In genomic region chr19:6974211-6975205, GRCm38 (mm10) we compare ENCODE assay signal across 8 mouse cellular contexts. TPM values are rescaled to one million over a fixed set of nuclear protein-coding genes. Genes with fewer than 3 reads are reported as not detected.
DNase-seq lines count a peak whose midpoint lies in the region; ATAC-seq and TF ChIP-seq lines count a peak whose summit lies in the region.

Gene Ppp1r14b, plus strand, starts transcription at chr19:6974968.

- peak within 1 kb of the TSS; percentile 75 for H3K4me2 ChIP-seq in CH12.LX (ENCODE audit: insufficient read depth, low read depth, poor library complexity, severe bottlenecking)
- peak within 1 kb of the TSS; percentile 97 for H3K4me2 ChIP-seq in heart, embryonic 14.5 days (ENCODE audit: low read length)
- H3K4me2 ChIP-seq in neural tube, embryonic 15.5 days, result peak within 1 kb of the TSS; percentile 82

- peak; percentile 63 for TF ChIP-seq POLR2A in CH12.LX (IDR thresholded peaks at IDR 0.05; ENCODE audit: low read depth, low read length)
- no peak for TF ChIP-seq POLR2A in bone marrow macrophage, adult 2 months (IDR thresholded peaks at IDR 0.05; ENCODE audit: borderline replicate concordance, low read depth, low read length)

- H3K36me3 ChIP-seq in CH12.LX (replicated peaks in 1 of 2; ENCODE audit: control insufficient read depth in 1 of 2, insufficient read depth in 1 of 2, low read length in 1 of 2), result peaks cover 14 to 25% of the 10 kb centered on the region in 2 experiments
- H3K36me3 ChIP-seq in forebrain, embryonic 10.5 days (replicated peaks), result peaks cover 30% of the 10 kb centered on the region
- H3K36me3 ChIP-seq in heart, embryonic 14.5 days (ENCODE audit: control insufficient read depth, insufficient read depth, low read length), result peaks cover 26% of the 10 kb centered on the region
- peaks cover 14% of the 10 kb centered on the region for H3K36me3 ChIP-seq in neural tube, embryonic 15.5 days

- H3K4me1 ChIP-seq in CH12.LX (ENCODE audit: control insufficient read depth in 1 of 2, insufficient read depth in 2 of 2), result peaks cover 19 to 60% of the 10 kb centered on the region in 2 experiments
- peaks cover 29% of the 10 kb centered on the region for H3K4me1 ChIP-seq in bone marrow macrophage, adult 2 months (ENCODE audit: control insufficient read depth, insufficient read depth, low read length)
- H3K4me1 ChIP-seq in forebrain, embryonic 10.5 days, result peaks cover 81% of the 10 kb centered on the region
- H3K4me1 ChIP-seq in heart, embryonic 14.5 days (ENCODE audit: control insufficient read depth in 2 of 2, insufficient read depth in 2 of 2, low read length in 2 of 2), result peaks cover 36 to 56% of the 10 kb centered on the region in 2 experiments
- H3K4me1 ChIP-seq in neural tube, embryonic 15.5 days, result peaks cover 59% of the 10 kb centered on the region

- peak; percentile 49 for ATAC-seq in heart, embryonic 14.5 days (ENCODE audit: insufficient number of reproducible peaks, insufficient read depth, low FRiP score, low read depth)
- ATAC-seq in neural tube, embryonic 15.5 days (ENCODE audit: low FRiP score), result peak; percentile 76

- peaks cover 29% of the 10 kb centered on the region for H3K79me2 ChIP-seq in CH12.LX (replicated peaks; ENCODE audit: control insufficient read depth, extremely low read depth, insufficient read depth, poor library complexity, severe bottlenecking)

- TF ChIP-seq CTCF in CH12.LX (conservative IDR thresholded peaks at IDR 0.05 in 1 of 2, IDR thresholded peaks at IDR 0.05 in 1 of 2; ENCODE audit: low read depth in 2 of 2, low read length in 2 of 2), result no peak
- TF ChIP-seq CTCF in bone marrow macrophage, adult 2 months (IDR thresholded peaks at IDR 0.05; ENCODE audit: low read depth, low read length), result no peak

- no peaks in the 10 kb centered on the region for H3K9me3 ChIP-seq in CH12.LX (replicated peaks; ENCODE audit: low read length)
- no peaks in the 10 kb centered on the region for H3K9me3 ChIP-seq in forebrain, embryonic 10.5 days
- H3K9me3 ChIP-seq in heart, embryonic 14.5 days (ENCODE audit: control insufficient read depth, low read length), result no peaks in the 10 kb centered on the region
- H3K9me3 ChIP-seq in neural tube, embryonic 15.5 days (replicated peaks), result no peaks in the 10 kb centered on the region

- peak within 1 kb of the TSS; percentile 73 for H3K9ac ChIP-seq in CH12.LX (ENCODE audit: insufficient read depth, low read depth)
- H3K9ac ChIP-seq in heart, embryonic 14.5 days (ENCODE audit: low read length), result peak within 1 kb of the TSS; percentile 90
- H3K9ac ChIP-seq in neural tube, embryonic 15.5 days (replicated peaks), result peak within 1 kb of the TSS; percentile 74

- in situ Hi-C loops in CH12.LX (cut with MboI; ENCODE audit: low pct_ligation_motif_present, low pct_unique_long_range_greater_than_20kb, low sequenced_read_pairs), result no loop called here

- dilution Hi-C loops in CH12.LX (cut with MboI; ENCODE audit: extremely low pct_ligation_motif_present, extremely low pct_unique_long_range_greater_than_20kb, low sequenced_read_pairs), result no loop called here

- WGBS in forebrain, embryonic 10.5 days, result under 1% methylated on average over 81 of the region's 84 CpGs
- WGBS in heart, embryonic 14.5 days, result under 1% methylated on average over 55 of the region's 84 CpGs
- WGBS in neural tube, embryonic 15.5 days, result under 1% methylated on average over 72 of the region's 84 CpGs

- peak within 1 kb of the TSS; percentile 54 for H3K27ac ChIP-seq in CH12.LX (ENCODE audit: insufficient read depth, low read depth)
- peak within 1 kb of the TSS; percentile 75 for H3K27ac ChIP-seq in bone marrow macrophage, adult 2 months (ENCODE audit: insufficient read depth, low read depth, low read length)
- peak within 1 kb of the TSS; percentile 95 for H3K27ac ChIP-seq in forebrain, embryonic 10.5 days
- peak within 1 kb of the TSS; percentile 89 to 91 for H3K27ac ChIP-seq in heart, embryonic 14.5 days (replicated peaks in 1 of 2; ENCODE audit: control insufficient read depth in 1 of 2, insufficient read depth in 1 of 2, low read depth in 2 of 2, low read length in 2 of 2)
- H3K27ac ChIP-seq in neural tube, embryonic 15.5 days (replicated peaks), result peak within 1 kb of the TSS; percentile 93

- DNase-seq in CH12.LX (ENCODE audit: extremely low read depth), result peak; percentile 90
- peak; percentile 89 for DNase-seq in forebrain, embryonic 10.5 days (ENCODE audit: extremely low spot score, low spot score)
- peak; percentile 88 to 92 for DNase-seq in kidney, postnatal 25 days
- peak; percentile 82 to 85 for DNase-seq in lung, adult 18-20 months
- DNase-seq in thymus, postnatal 10 days (ENCODE audit: low spot score in 2 of 2), result peak; percentile 81 to 83

- peaks cover 3% of the 10 kb centered on the region for H3K27me3 ChIP-seq in CH12.LX (replicated peaks)
- peaks cover 33% of the 10 kb centered on the region for H3K27me3 ChIP-seq in forebrain, embryonic 10.5 days (ENCODE audit: poor library complexity, severe bottlenecking)
- H3K27me3 ChIP-seq in heart, embryonic 14.5 days (ENCODE audit: control insufficient read depth, insufficient read depth, low read length), result no peaks in the 10 kb centered on the region
- peaks cover 6% of the 10 kb centered on the region for H3K27me3 ChIP-seq in neural tube, embryonic 15.5 days (replicated peaks)

- no peak for TF ChIP-seq EP300 in CH12.LX (IDR thresholded peaks at IDR 0.05; ENCODE audit: low read length)

- H3K4me3 ChIP-seq in CH12.LX (replicated peaks in 1 of 3; ENCODE audit: low read depth in 2 of 3, low read length in 2 of 3, poor library complexity in 1 of 3), result peak within 1 kb of the TSS; percentile 79 to 87 (median 85)
- peak within 1 kb of the TSS; percentile 74 for H3K4me3 ChIP-seq in bone marrow macrophage, adult 2 months (ENCODE audit: insufficient read depth, low read length)
- peak within 1 kb of the TSS; percentile 86 for H3K4me3 ChIP-seq in forebrain, embryonic 10.5 days
- H3K4me3 ChIP-seq in heart, embryonic 14.5 days (ENCODE audit: control insufficient read depth in 1 of 2, insufficient read depth in 1 of 2, low read depth in 1 of 2, low read length in 2 of 2), result peak within 1 kb of the TSS; percentile 80 to 93
- peak within 1 kb of the TSS; percentile 59 for H3K4me3 ChIP-seq in neural tube, embryonic 15.5 days (replicated peaks)

- TF ChIP-seq RAD21 in CH12.LX (IDR thresholded peaks at IDR 0.05; ENCODE audit: low read depth, low read length), result no peak

TF ChIP-seq in CH12.LX, 34 proteins besides CTCF, POLR2A, EP300 and RAD21 (continues in another document):
- TF ChIP-seq NELFE (IDR thresholded peaks at IDR 0.05; ENCODE audit: low read depth, low read length) (peak; percentile 79), SMC3 (IDR thresholded peaks at IDR 0.05; ENCODE audit: low read depth, low read length) (no peak), MAFK (IDR thresholded peaks at IDR 0.05; ENCODE audit: insufficient replicate concordance, low read length) (no peak), ZNF384 (IDR thresholded peaks at IDR 0.05; ENCODE audit: low read depth, low read length) (no peak), ELF1 (IDR thresholded peaks at IDR 0.05; ENCODE audit: low read depth, low read length) (peak; percentile 77), TBP (conservative IDR thresholded peaks at IDR 0.05; ENCODE audit: low read depth, low read length) (0 out of 2 replicates have a peak, but pooled peaks have one; percentile 15), ETS1 (conservative IDR thresholded peaks at IDR 0.05; ENCODE audit: low read depth, low read length) (no peak), GABPA (IDR thresholded peaks at IDR 0.05; ENCODE audit: insufficient replicate concordance, low read depth, low read length) (no peak), PAX5 (IDR thresholded peaks at IDR 0.05; ENCODE audit: low read length) (no peak), TCF12 (IDR thresholded peaks at IDR 0.05; ENCODE audit: low read depth, low read length) (no peak), KAT2A (IDR thresholded peaks at IDR 0.05; ENCODE audit: insufficient replicate concordance, low read length) (0 out of 2 replicates have a peak, but pooled peaks have one; percentile 14), MEF2A (IDR thresholded peaks at IDR 0.05; ENCODE audit: borderline replicate concordance, low read depth, low read length) (no peak), MAZ (IDR thresholded peaks at IDR 0.05; ENCODE audit: low read depth, low read length) (peak; percentile 79; the same call in 1 of the 2 replicates), UBTF (IDR thresholded peaks at IDR 0.05; ENCODE audit: low read depth, low read length) (no peak), MXI1 (IDR thresholded peaks at IDR 0.05; ENCODE audit: low read depth, low read length) (peak; percentile 97), HCFC1 (IDR thresholded peaks at IDR 0.05; ENCODE audit: low read depth, low read length) (peak; percentile 85), ZMIZ1 (IDR thresholded peaks at IDR 0.05; ENCODE audit: low read depth, low read length) (peak; percentile 78), POLR2AphosphoS2 (IDR thresholded peaks at IDR 0.05; ENCODE audit: low read depth, low read length) (peak; percentile 52; the same call in 1 of the 2 replicates), JUN (IDR thresholded peaks at IDR 0.05; ENCODE audit: insufficient read depth, low read depth, low read length) (no peak), ZKSCAN1 (IDR thresholded peaks at IDR 0.05; ENCODE audit: borderline replicate concordance, low read depth, low read length) (no peak), NRF1 (IDR thresholded peaks at IDR 0.05; ENCODE audit: low read depth, low read length) (no peak), JUND (conservative IDR thresholded peaks at IDR 0.05; ENCODE audit: low read depth, low read length) (no peak), USF1 (IDR thresholded peaks at IDR 0.05; ENCODE audit: low read depth, low read length) (peak; percentile 69), IRF4 (IDR thresholded peaks at IDR 0.05; ENCODE audit: low read depth, low read length) (no peak; the same call in 1 of the 2 replicates), E2F4 (IDR thresholded peaks at IDR 0.05; ENCODE audit: insufficient replicate concordance, low read depth, low read length) (no peak), CHD2 (IDR thresholded peaks at IDR 0.05; ENCODE audit: low read length) (no peak), RCOR1 (conservative IDR thresholded peaks at IDR 0.05; ENCODE audit: low read depth, low read length) (no peak), ZC3H11A (IDR thresholded peaks at IDR 0.05; ENCODE audit: low read depth, low read length) (no peak), MAX (IDR thresholded peaks at IDR 0.05; ENCODE audit: low read length) (peak; percentile 90)

RNA-seq across cellular contexts. Expression of gene Ppp1r14b, which starts in this region (rescaled TPM):
- total RNA-seq in CH12.LX (2012; rRNA removed), result 256 and 329 TPM in 2 replicates
- 151 and 167 TPM in 2 replicates for total RNA-seq in CH12.LX (2014; rRNA removed)
- polyA plus RNA-seq in CH12.LX (2012; ENCODE audit: insufficient read length, low read depth), result 179 and 241 TPM in 2 replicates
- polyA plus RNA-seq in bone marrow macrophage, adult 2 months (2012; ENCODE audit: insufficient read depth, insufficient read length, missing spikeins), result 64.2 and 73.7 TPM in 2 replicates
- polyA plus RNA-seq in forebrain, embryonic 10.5 days (2016; fragmentation: Nextera tagmentation; extraction: Ambion mirVana), result 103 TPM in 2 replicates
- polyA plus RNA-seq in heart, embryonic 14.5 days (2014; fragmentation: Nextera tagmentation; extraction: Ambion mirVana), result 170 and 184 TPM in 2 replicates
- polyA plus RNA-seq in neural tube, embryonic 15.5 days (2015; fragmentation: Nextera tagmentation; extraction: Ambion mirVana), result 141 and 159 TPM in 2 replicates

Comparison
In these comparisons a context has a peak if more than half of its experiments do, and no peak if none do; other contexts are left out.
1. Peak in every context shown above with its lines: DNase-seq, ATAC-seq, H3K4me3 ChIP-seq and H3K27ac ChIP-seq.